Mouse (Mus musculus) lung, adult 18-20 months (tissue): Measurements from ENCODE around the gene Fam219a.

Experiments used
- DNase-seq, 2 experiments: peaks; one replicate each; pipeline ENCODE4 v3.0.0; 2022; ENCODE audit warnings: mixed read lengths in 2 of 2

Gene Fam219a

GRCm38 (mm10) chr4:41470051-41470683 lies 99.2 kb downstream of the Fam219a start:
- no peak for DNase-seq

GRCm38 (mm10) chr4:41469199-41469598 lies 100.1 kb downstream of the Fam219a start:
- no peak for DNase-seq

GRCm38 (mm10) chr4:41468396-41469080 lies 100.8 kb downstream of the Fam219a start:
- peak; percentile 57 to 63 for DNase-seq
